Mouse (Mus musculus): ENCODE results near the gene Tlr12.

GRCm38 (mm10) chr4:128661063-128661462 lies 42.6 kb upstream of the Tlr12 start:
- TF ChIP-seq CTCF (IDR thresholded peaks at IDR 0.05; ENCODE audit: control insufficient read depth, insufficient read depth, low read length) = no peak
- no peak for TF ChIP-seq POLR2A (IDR thresholded peaks at IDR 0.05; ENCODE audit: borderline replicate concordance, control insufficient read depth, low read depth, low read length)
